Mouse (Mus musculus): Measurements from ENCODE around the gene Zswim8.
"Not testable (repeated sequence)": the region's sequence is repeated elsewhere in the genome, so short reads cannot be mapped to it uniquely, and the experiment has no call there.

Gene Zswim8

DNA sequence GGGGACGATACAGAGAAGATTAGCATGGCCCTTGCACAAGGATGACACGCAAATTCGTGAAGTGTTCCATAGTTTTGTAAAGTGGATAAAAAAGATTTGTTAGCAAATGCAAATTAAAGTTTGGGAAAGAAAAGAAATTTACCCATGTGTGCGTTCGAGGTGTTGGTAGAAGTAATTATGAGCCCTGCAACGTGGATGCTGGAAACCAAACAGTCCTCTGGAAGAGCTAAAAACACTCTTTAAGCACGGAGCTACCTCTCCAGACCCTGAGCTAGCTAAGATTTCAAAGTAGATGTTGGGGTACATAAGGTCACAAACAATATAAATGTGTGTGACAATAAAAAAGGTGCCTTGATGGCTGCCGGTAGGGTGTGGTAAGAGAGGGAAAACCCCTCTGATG, 5.8 kb upstream of the Zswim8 start:
- no peaks in the 10 kb centered on the region for H3K27me3 ChIP-seq (ENCODE audit: control insufficient read depth, insufficient read depth, low read length, poor library complexity, severe bottlenecking)
- H3K36me3 ChIP-seq (ENCODE audit: control insufficient read depth, insufficient read depth, low read length, poor library complexity, severe bottlenecking) = peaks cover 10% of the 10 kb centered on the region; the same call in 1 of the 2 replicates
- no peak for DNase-seq (ENCODE audit: low read depth, low spot score)

DNA sequence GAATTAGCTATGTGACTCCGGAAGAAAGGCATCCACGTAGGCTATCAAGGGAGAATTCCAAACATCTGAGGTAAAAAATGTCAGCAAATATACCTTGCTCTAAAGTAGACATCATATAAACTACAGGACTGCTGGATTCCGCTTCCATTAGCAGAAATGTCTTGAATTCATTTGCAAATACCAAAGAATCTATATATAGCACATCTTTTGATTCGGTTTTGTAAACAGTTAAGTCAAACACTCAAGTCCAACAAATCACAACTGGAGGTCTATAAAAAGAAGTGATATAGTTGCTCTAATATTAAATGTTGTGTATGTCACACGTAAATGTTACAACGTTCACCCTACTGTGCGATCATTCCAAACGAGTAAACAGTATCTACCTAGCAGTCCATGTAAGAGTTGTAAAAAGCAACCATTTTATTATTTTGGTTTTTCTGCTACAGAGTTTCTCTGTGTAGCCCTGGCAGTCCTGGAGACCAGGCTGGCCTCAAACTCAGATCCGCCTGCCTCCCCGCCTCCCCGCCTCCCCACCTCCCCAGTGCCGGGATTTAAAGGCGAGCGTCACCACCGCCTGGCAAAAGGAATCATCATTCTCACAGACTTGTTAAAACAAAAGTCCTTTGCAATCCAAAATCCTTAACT, 5.1 kb upstream of the Zswim8 start:
- H3K36me3 ChIP-seq (ENCODE audit: control insufficient read depth, insufficient read depth, low read length, poor library complexity, severe bottlenecking) = peaks cover 10% of the 10 kb centered on the region; the same call in 1 of the 2 replicates
- H3K27me3 ChIP-seq (ENCODE audit: control insufficient read depth, insufficient read depth, low read length, poor library complexity, severe bottlenecking) = no peaks in the 10 kb centered on the region
- no peak for DNase-seq (ENCODE audit: low read depth, low spot score)

DNA sequence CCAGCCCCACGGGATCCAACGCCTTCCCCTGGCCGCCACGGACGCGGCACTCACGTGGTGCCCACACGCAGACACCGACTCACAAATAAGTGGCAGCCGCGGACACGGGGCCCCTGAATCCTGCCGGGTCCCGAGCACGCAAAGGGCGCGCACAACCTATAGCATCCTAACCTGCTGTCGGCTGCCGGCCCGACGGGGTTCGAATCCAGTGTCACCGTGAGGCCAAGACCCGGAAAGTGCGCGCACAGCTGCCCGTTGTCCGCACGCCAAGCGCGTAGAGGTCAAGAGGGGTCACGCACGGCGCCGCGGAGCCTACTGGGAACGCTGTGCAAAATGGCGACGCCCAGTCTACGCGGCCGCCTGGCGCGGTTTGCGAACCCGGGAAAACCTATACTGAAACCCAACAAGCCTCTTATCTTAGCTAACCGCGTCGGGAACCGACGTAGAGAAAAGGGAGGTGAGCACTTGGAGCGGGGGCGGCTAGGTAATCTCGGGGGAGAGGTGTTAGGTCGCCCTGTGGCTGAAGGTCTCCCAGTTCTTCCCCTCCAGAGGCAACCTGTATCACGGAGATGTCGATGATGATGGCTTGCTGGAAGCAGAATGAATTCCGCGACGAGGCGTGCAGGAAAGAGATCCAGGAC, 4.5 kb upstream of the Zswim8 start, which contains the start of gene Chchd1:
Gene Chchd1, plus strand, starts transcription at position 266 of the 641 bp plus-strand sequence.
- peak; percentile 82 for DNase-seq (ENCODE audit: low read depth, low spot score)
- H3K36me3 ChIP-seq (ENCODE audit: control insufficient read depth, insufficient read depth, low read length, poor library complexity, severe bottlenecking) = peaks cover 10% of the 10 kb centered on the region; the same call in 1 of the 2 replicates
- H3K27me3 ChIP-seq (ENCODE audit: control insufficient read depth, insufficient read depth, low read length, poor library complexity, severe bottlenecking) = no peaks in the 10 kb centered on the region

GRCm38 (mm10) chr14:20703461-20703860, 3.9 kb upstream of the Zswim8 start:
- not testable (repeated sequence) for H3K36me3 ChIP-seq (ENCODE audit: control insufficient read depth, insufficient read depth, low read length, poor library complexity, severe bottlenecking); DNase-seq (ENCODE audit: low read depth, low spot score); H3K27me3 ChIP-seq (ENCODE audit: control insufficient read depth, insufficient read depth, low read length, poor library complexity, severe bottlenecking)

DNA sequence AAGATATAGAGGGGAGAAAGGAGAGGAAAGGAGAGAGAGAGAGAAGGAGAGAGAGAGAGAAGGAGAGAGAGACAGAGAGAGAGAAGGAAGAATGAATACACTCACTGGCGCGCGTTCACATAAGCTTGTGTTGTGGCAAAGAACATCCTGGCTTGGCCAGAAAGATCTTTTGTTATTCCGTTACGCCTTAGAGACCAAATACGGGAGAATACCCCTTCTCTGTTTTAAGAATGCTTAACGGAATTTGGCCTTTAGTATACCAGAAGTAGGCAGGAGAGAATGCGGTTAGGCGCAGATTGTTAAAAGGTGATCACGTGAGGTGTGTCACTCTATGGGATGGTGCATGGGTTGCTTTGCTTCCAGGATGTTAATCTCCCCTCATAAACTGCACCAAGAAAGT, 887 bp downstream of the Zswim8 start:
- Histone ChIP-seq H3K36me3 (ENCODE audit: control insufficient read depth, insufficient read depth, low read length, poor library complexity, severe bottlenecking) (peaks cover 10% of the 10 kb centered on the region), H3K27me3 (ENCODE audit: control insufficient read depth, insufficient read depth, low read length, poor library complexity, severe bottlenecking) (no peaks in the 10 kb centered on the region)
- DNase-seq (ENCODE audit: low read depth, low spot score) = peak; percentile 16

GRCm38 (mm10) chr14:20713832-20714231, 6.5 kb downstream of the Zswim8 start:
- Histone ChIP-seq H3K27me3 (ENCODE audit: control insufficient read depth, insufficient read depth, low read length, poor library complexity, severe bottlenecking) (no peaks in the 10 kb centered on the region), H3K36me3 (ENCODE audit: control insufficient read depth, insufficient read depth, low read length, poor library complexity, severe bottlenecking) (peaks cover 17% of the 10 kb centered on the region)
- no peak for DNase-seq (ENCODE audit: low read depth, low spot score)

DNA sequence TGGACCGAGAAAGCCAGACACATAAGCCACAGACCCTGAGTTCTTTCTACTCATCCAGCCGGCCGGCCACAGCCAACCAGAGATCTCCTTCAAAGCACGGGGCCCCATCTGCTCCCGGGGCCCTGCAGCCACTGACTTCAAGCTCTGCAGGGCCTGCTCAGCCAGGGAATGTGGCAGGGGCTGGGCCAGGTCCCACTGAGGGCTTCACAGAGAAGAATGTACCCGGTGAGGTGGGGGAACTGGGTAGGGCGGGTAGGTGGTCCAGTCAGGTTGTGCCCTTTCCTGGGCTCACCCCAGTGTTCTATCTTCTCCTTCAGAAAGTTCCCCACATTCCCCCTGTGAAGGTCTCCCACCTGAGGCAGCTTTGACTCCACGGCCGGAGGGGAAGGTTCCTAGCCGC, 11.1 kb downstream of the Zswim8 start:
- peaks cover 10% of the 10 kb centered on the region for H3K36me3 ChIP-seq (ENCODE audit: control insufficient read depth, insufficient read depth, low read length, poor library complexity, severe bottlenecking)
- no peak for DNase-seq (ENCODE audit: low read depth, low spot score)

GRCm38 (mm10) chr14:20719767-20720166, 12.4 kb downstream of the Zswim8 start:
- DNase-seq (ENCODE audit: low read depth, low spot score) = no peak
- H3K36me3 ChIP-seq (ENCODE audit: control insufficient read depth, insufficient read depth, low read length, poor library complexity, severe bottlenecking) = peaks cover 11% of the 10 kb centered on the region
- no peaks in the 10 kb centered on the region for H3K27me3 ChIP-seq (ENCODE audit: control insufficient read depth, insufficient read depth, low read length, poor library complexity, severe bottlenecking)

More for the DNA sequence above, 11.1 kb downstream of the Zswim8 start:
- no peaks in the 10 kb centered on the region for H3K27me3 ChIP-seq (ENCODE audit: control insufficient read depth, insufficient read depth, low read length, poor library complexity, severe bottlenecking)

GRCm38 (mm10) chr14:20721371-20721770, 14.0 kb downstream of the Zswim8 start:
- H3K36me3 ChIP-seq (ENCODE audit: control insufficient read depth, insufficient read depth, low read length, poor library complexity, severe bottlenecking) = peaks cover 9% of the 10 kb centered on the region
- no peaks in the 10 kb centered on the region for H3K27me3 ChIP-seq (ENCODE audit: control insufficient read depth, insufficient read depth, low read length, poor library complexity, severe bottlenecking)
- no peak for DNase-seq (ENCODE audit: low read depth, low spot score)

DNA sequence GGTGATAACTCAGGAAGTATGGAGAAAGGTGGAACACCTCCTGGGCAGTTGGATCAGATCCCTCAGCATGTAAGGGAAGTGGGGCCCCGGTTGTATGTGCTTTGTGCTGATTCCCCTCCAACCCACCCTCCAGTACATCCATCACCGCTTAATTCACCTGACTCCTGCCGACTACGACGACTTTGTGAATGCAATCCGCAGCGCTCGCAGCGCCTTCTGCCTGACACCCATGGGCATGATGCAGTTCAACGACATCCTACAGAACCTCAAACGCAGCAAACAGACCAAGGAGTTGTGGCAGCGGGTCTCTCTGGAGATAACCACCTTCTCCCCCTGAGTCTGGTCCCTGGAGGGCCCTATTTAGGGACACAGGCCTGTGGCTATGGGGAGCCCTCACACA, 15.7 kb downstream of the Zswim8 start:
- Histone ChIP-seq H3K36me3 (ENCODE audit: control insufficient read depth, insufficient read depth, low read length, poor library complexity, severe bottlenecking) (peaks cover 9% of the 10 kb centered on the region), H3K27me3 (ENCODE audit: control insufficient read depth, insufficient read depth, low read length, poor library complexity, severe bottlenecking) (no peaks in the 10 kb centered on the region)
- DNase-seq (ENCODE audit: low read depth, low spot score) = no peak

- Histone ChIP-seq H3K36me3 (ENCODE audit: control insufficient read depth, insufficient read depth, low read length, poor library complexity, severe bottlenecking) (peaks cover 11% of the 10 kb centered on the region), H3K27me3 (ENCODE audit: control insufficient read depth, insufficient read depth, low read length, poor library complexity, severe bottlenecking) (no peaks in the 10 kb centered on the region)
- peak; percentile 59 for DNase-seq (ENCODE audit: low read depth, low spot score)
These were observed 16.7 kb downstream of the Zswim8 start for GRCm38 (mm10) chr14:20724043-20724442.

DNA sequence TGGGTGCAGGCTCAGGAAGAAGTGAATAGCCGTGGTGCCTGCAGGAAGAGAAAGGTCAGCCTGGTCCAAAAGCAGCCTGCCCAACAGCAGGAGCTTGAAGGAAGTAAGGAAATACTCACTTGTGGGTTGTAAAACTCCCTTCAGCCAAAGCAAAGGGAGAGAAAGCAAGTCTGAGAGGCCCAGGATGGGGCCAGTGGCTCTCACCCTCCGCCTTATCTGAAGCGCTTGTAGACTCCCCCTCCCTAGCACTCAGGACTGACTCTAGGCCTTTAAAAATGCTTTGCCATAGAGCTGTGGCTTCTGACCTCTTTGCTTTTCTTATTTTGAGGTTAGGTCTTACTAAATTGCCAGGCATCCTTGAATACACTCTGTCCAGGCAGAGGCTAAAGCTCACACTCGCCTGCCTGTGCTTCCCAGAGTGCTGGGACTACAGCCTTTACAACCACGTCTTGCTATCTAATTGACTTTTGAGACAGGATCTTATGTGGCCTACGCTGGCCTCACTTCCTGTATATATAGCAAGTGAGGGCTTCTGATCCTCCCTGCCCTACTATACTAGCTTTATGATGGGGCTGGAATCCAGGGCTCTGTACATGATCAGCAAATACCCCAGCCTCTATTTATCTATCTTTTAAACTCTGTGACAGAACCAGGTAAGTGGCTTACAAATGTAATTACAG, 18.4 kb downstream of the Zswim8 start:
- no peak for DNase-seq (ENCODE audit: low read depth, low spot score)
- H3K27me3 ChIP-seq (ENCODE audit: control insufficient read depth, insufficient read depth, low read length, poor library complexity, severe bottlenecking) = no peaks in the 10 kb centered on the region

DNA sequence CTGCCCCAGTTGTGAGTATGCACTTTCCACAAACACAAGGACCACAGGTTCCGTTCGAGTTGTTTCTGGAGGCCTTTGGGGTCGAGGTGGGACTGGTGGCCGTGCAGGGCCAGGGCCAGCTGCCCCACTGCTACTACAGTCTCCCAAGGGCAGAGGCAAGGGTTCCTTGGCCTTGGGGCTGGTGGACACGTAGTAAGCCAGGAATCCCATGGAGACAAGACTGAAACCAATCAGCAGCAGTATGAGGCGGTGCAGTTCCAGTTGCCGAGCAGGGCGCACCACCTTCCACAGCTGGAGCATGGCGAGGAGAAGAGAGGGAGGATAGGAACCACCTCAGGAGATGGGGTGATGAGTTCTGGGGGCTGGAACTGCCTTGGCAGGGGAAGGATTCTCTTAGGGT, 22.5 kb downstream of the Zswim8 start:
- DNase-seq (ENCODE audit: low read depth, low spot score) = no peak
- no peaks in the 10 kb centered on the region for H3K27me3 ChIP-seq (ENCODE audit: control insufficient read depth, insufficient read depth, low read length, poor library complexity, severe bottlenecking)
- peaks cover 10% of the 10 kb centered on the region for H3K36me3 ChIP-seq (ENCODE audit: control insufficient read depth, insufficient read depth, low read length, poor library complexity, severe bottlenecking)

More for the DNA sequence above, 18.4 kb downstream of the Zswim8 start:
- H3K36me3 ChIP-seq (ENCODE audit: control insufficient read depth, insufficient read depth, low read length, poor library complexity, severe bottlenecking) = peaks cover 13% of the 10 kb centered on the region

DNA sequence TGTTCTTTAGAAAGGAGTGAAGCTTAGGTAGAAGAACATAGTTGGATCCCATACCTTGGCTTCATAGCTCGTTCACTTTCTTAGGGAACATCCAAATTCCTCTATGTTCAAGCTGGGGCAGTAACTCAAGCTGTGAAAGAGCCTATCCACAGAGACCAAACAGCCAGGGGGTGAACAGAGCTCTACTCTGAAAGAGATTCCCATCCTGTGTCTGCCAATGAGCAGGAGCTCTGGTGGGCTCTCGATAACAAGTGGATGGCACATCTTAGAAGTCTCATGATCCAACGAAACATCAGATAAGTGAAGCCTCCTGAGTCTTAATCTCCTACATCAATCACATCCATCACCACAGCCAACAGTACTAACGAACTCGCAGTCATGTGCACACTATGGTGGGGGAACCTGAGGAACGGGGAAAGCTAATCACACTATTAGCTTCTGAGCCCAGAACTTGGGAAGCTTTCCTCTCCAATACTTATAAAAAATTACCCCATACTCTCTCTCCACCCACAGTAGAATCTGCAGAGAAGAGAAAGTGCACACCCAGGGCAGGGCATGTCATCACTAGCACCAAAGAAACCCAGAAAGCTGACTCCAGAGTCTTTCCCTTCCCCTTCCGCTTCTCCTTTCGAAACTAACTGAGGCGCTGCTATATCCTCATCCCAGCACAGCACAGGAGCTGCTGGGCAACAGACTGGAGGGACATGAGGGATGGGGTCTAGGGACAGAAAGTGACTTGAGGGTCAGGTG, 23.7 kb downstream of the Zswim8 start:
- Histone ChIP-seq H3K27me3 (ENCODE audit: control insufficient read depth, insufficient read depth, low read length, poor library complexity, severe bottlenecking) (no peaks in the 10 kb centered on the region), H3K36me3 (ENCODE audit: control insufficient read depth, insufficient read depth, low read length, poor library complexity, severe bottlenecking) (peaks cover 10% of the 10 kb centered on the region)
- DNase-seq (ENCODE audit: low read depth, low spot score) = no peak

Measured in splenic B cell, adult 2 months (primary cell).